Mouse (Mus musculus) lung, postnatal 10 days (tissue): ENCODE data around the gene Acot13.
A peak's percentile ranks its signal among the peaks of the same experiment; 100 is the strongest.

Experiments used
- DNase-seq: peaks from one replicate; pipeline ENCODE4 v3.0.0; 2021

Gene Acot13

GRCm38 (mm10) chr13:24826116-24826515, 5.2 kb downstream of the Acot13 start:
- DNase-seq: no peak

- DNase-seq: no peak
Measured at GRCm38 (mm10) chr13:24825587-24825986, 5.8 kb downstream of the Acot13 start.

- DNase-seq: no peak
Measured at GRCm38 (mm10) chr13:24824647-24825046, 6.7 kb downstream of the Acot13 start.

- DNase-seq: no peak
Measured at GRCm38 (mm10) chr13:24822663-24823343, 8.5 kb downstream of the Acot13 start.

- DNase-seq: no peak
Measured at GRCm38 (mm10) chr13:24819931-24820330, 11.4 kb downstream of the Acot13 start.

GRCm38 (mm10) chr13:24816125-24817092, 14.9 kb downstream of the Acot13 start:
- no peak for DNase-seq

GRCm38 (mm10) chr13:24814616-24815015, 16.7 kb downstream of the Acot13 start:
- DNase-seq: no peak

GRCm38 (mm10) chr13:24812521-24812920, 18.8 kb downstream of the Acot13 start:
- DNase-seq: no peak

GRCm38 (mm10) chr13:24806079-24806478, 25.3 kb downstream of the Acot13 start:
- peak; percentile 15 for DNase-seq

GRCm38 (mm10) chr13:24803196-24803595, 28.1 kb downstream of the Acot13 start:
- DNase-seq: no peak

GRCm38 (mm10) chr13:24802131-24802691, 29.1 kb downstream of the Acot13 start:
- peak; percentile 31 for DNase-seq

- peak; percentile 76 for DNase-seq
Measured at GRCm38 (mm10) chr13:24801308-24801921, 29.9 kb downstream of the Acot13 start, which contains the start of gene BC005537. Gene BC005537, plus strand, starts transcription at chr13:24801657.

GRCm38 (mm10) chr13:24800674-24801307, 30.5 kb downstream of the Acot13 start:
- peak; percentile 99 for DNase-seq

GRCm38 (mm10) chr13:24799925-24800673, 31.2 kb downstream of the Acot13 start:
- peak; percentile 38 for DNase-seq

- no peak for DNase-seq
Measured at GRCm38 (mm10) chr13:24799378-24799777, 32.0 kb downstream of the Acot13 start.

- no peak for DNase-seq
Measured at GRCm38 (mm10) chr13:24798686-24799085, 32.7 kb downstream of the Acot13 start.

- DNase-seq: peak; percentile 13
Measured at GRCm38 (mm10) chr13:24792411-24793045, 38.8 kb downstream of the Acot13 start.

- peak; percentile 34 for DNase-seq
Measured at GRCm38 (mm10) chr13:24791349-24791748, 40.0 kb downstream of the Acot13 start.

- no peak for DNase-seq
Measured at GRCm38 (mm10) chr13:24787477-24787876, 43.9 kb downstream of the Acot13 start.

GRCm38 (mm10) chr13:24786014-24786490, 45.3 kb downstream of the Acot13 start:
- DNase-seq: no peak

GRCm38 (mm10) chr13:24781916-24782315, 49.4 kb downstream of the Acot13 start:
- DNase-seq: peak; percentile 43
